Mouse (Mus musculus): ENCODE measurements at regions not wholly inside any gene's neighbourhood (a gene's known extent, or its start where the extent isn't known, plus 50 kb on each side); places are given as distances from the start of the nearest gene placed in this dataset.

GRCm38 (mm10) chr15:87936041-87936440 is 391.9 kb downstream of the Fam19a5 start:
- no peak for TF ChIP-seq POLR2A (IDR thresholded peaks at IDR 0.05; ENCODE audit: low read depth, low read length)
- TF ChIP-seq CTCF (IDR thresholded peaks at IDR 0.05; ENCODE audit: extremely low read depth, insufficient read depth, insufficient read length, insufficient replicate concordance) = no peak

Measured in spleen, adult 2 months (tissue).